Mouse (Mus musculus): ENCODE results near the gene Crip2. TPM values are rescaled to one million over a fixed set of nuclear protein-coding genes. Genes with fewer than 3 reads are reported as not detected.
A peak's percentile ranks its signal among the peaks of the same experiment; 100 is the strongest.

Gene Crip2
- polyA plus RNA-seq, 1 experiment from 2014 or later = 227 TPM

DNA sequence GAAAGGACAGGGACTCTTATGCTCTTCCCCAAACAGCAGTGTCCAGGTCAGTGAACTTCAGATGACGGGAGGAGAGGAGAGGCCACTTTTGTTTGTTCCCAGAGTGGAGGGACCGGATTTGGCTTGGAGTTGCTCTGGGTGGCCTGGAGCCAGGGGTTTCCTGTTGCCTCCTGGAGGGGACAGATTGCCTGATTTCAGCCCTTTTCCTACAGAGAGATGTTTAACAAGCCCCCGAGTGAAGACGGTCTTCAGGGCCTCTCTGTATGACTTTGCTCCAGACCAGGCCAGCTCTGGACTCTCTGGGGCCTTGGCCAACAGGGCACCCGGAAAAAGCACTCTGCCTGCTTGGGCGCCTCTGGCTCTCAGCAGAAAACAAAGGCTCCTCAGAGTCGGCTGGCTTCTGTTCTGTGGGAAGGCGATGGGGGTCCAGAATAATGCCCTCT lies 1.5 kb downstream of the Crip2 start:
- DNase-seq (ENCODE audit: low spot score) = peak; percentile 52
- H3K4me3 ChIP-seq (replicated peaks; ENCODE audit: low read depth, low read length) = peak overlapping the region; percentile 50
- peaks cover 22% of the 10 kb centered on the region for H3K36me3 ChIP-seq (ENCODE audit: insufficient read depth, low read length)
- H3K27me3 ChIP-seq (ENCODE audit: insufficient read depth, low read length) = no peaks in the 10 kb centered on the region
- 35% methylated on average over 8 of the region's 8 CpGs for WGBS
- H3K4me2 ChIP-seq (ENCODE audit: low read length) = peak overlapping the region; percentile 79
- no peak for ATAC-seq (replicated peaks; ENCODE audit: low FRiP score, low read depth)
- peak overlapping the region; percentile 90 for H3K27ac ChIP-seq
- peaks cover 42% of the 10 kb centered on the region for H3K4me1 ChIP-seq (replicated peaks; ENCODE audit: insufficient read depth, low read length)
- no peak for TF ChIP-seq CTCF (IDR thresholded peaks at IDR 0.05; ENCODE audit: low read depth)
- no peaks in the 10 kb centered on the region for H3K9me3 ChIP-seq (replicated peaks; ENCODE audit: low read length)
- H3K9ac ChIP-seq (ENCODE audit: low read depth, low read length) = peak overlapping the region; percentile 61

DNA sequence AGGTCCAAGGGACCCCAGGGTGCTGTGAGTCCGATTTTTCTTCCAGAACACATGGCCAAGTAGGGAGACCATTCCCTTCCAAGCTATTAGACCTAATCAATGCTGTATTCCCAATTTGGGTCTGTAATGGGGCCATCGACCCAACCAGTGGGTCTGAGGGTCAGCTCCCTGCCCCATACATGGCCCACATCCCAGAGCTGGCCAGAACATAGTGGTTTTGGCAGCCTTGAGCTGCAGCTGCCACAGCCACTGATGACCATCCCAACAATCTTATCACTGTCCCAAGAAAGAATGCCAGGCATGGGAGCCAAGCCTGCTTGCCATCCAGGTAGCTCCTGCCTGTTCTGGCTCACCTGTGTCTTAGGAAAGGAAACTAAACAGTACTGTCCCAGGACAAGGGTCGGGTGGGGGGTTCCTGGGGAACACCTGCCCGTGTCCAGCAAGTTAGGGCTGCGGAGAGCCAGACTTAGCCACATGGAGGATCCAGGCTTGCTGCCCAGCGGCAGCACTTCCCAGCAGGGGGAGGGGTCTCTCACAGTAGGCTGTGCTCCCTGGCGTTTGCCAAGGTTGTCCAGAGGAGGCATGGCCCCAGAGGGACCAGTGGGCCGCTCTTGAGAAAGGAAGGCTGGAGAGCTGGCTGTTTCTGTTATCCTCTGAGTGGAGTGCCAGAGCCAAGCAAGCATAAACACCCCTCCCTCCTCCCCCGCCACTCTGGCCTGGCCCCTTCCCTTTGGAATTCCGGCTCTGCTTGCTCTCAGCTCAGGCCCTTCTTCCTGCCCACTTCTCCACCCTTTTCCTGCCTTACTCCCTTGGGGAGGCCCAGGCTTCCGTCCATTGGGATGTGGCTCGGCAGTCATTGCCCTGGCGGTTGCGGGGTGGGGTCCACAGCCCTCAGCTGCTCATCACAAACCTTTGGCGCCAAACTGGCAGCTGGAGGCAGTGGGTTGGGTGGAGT lies 2.3 kb downstream of the Crip2 start:
- Histone ChIP-seq H3K36me3 (ENCODE audit: insufficient read depth, low read length) (peaks cover 15% of the 10 kb centered on the region), H3K4me3 (replicated peaks; ENCODE audit: low read depth, low read length) (peak overlapping the region; percentile 50), H3K9ac (ENCODE audit: low read depth, low read length) (peak overlapping the region; percentile 61), H3K9me3 (replicated peaks; ENCODE audit: low read length) (no peaks in the 10 kb centered on the region), H3K27ac (peak overlapping the region; percentile 90), H3K4me1 (replicated peaks; ENCODE audit: insufficient read depth, low read length) (peaks cover 49% of the 10 kb centered on the region), H3K27me3 (ENCODE audit: insufficient read depth, low read length) (no peaks in the 10 kb centered on the region), H3K4me2 (ENCODE audit: low read length) (peak overlapping the region; percentile 79)
- TF ChIP-seq CTCF (IDR thresholded peaks at IDR 0.05; ENCODE audit: low read depth) = peak; percentile 29; the same call in 1 of the 2 replicates
- ATAC-seq (replicated peaks; ENCODE audit: low FRiP score, low read depth) (peak; percentile 15), DNase-seq (ENCODE audit: low spot score) (peak; percentile 93)
- WGBS = 13% methylated on average over 15 of the region's 15 CpGs

DNA sequence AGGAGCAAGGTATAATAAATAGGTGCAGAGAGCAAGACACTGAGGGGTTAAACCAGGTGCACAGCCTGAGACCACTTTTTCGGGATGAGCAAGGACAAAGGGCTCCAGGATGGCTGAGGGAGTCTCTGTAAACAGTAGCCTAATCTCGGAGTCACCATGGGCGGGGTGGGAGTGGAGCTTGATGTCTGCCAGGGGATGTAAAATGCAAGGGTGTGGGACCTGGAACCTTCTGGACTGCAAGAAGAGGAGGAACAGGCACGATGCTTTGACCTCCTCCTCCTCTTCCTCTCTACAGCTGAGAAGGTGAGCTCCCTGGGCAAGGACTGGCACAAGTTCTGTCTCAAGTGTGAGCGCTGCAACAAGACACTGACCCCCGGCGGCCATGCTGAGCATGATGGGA lies 3.1 kb downstream of the Crip2 start:
- 45% methylated on average over 7 of the region's 7 CpGs for WGBS
- H3K9ac ChIP-seq (ENCODE audit: low read depth, low read length) = no peak overlapping the region
- peak overlapping the region; percentile 90 for H3K27ac ChIP-seq
- no peak for ATAC-seq (replicated peaks; ENCODE audit: low FRiP score, low read depth)
- peaks cover 11% of the 10 kb centered on the region for H3K36me3 ChIP-seq (ENCODE audit: insufficient read depth, low read length)
- peak overlapping the region; percentile 79 for H3K4me2 ChIP-seq (ENCODE audit: low read length)
- no peak for DNase-seq (ENCODE audit: low spot score)
- peaks cover 53% of the 10 kb centered on the region for H3K4me1 ChIP-seq (replicated peaks; ENCODE audit: insufficient read depth, low read length)
- no peaks in the 10 kb centered on the region for H3K27me3 ChIP-seq (ENCODE audit: insufficient read depth, low read length)
- no peaks in the 10 kb centered on the region for H3K9me3 ChIP-seq (replicated peaks; ENCODE audit: low read length)
- TF ChIP-seq CTCF (IDR thresholded peaks at IDR 0.05; ENCODE audit: low read depth) = no peak
- H3K4me3 ChIP-seq (replicated peaks; ENCODE audit: low read depth, low read length) = peak overlapping the region; percentile 50; the same call in 1 of the 2 replicates

DNA sequence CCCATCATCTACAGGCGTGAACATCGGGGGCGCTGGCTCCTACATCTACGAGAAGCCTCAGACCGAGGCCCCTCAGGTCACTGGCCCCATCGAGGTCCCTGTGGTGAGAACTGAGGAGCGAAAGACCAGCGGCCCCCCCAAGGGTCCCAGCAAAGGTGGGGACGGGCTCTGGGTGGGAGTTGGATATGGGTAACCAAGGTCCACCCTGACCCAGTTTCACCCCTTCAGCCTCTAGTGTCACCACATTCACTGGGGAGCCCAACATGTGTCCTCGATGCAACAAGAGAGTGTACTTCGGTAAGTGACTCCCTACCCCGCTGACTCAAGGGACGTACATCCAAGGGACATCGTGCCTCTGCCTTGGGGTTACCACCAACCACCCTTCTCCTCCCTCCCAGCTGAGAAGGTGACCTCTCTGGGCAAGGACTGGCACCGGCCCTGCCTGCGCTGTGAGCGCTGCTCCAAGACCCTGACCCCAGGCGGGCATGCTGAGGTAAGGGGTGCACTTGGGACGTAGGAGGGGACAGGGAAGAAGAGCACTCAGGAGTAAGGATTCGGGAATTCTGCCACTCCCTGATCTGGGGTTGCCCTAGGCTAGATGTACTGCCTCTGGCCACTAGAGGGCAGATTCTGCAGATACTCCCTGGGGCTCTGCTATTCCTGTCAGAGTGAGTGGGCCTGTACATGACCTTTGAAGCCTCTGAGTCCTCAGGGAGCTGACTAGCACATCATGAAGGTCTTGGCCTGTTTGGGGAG lies 4.1 kb downstream of the Crip2 start:
- 76% methylated on average over 20 of the region's 20 CpGs for WGBS
- H3K4me3 ChIP-seq (replicated peaks; ENCODE audit: low read depth, low read length) = no peak overlapping the region
- H3K27ac ChIP-seq = no peak overlapping the region
- H3K36me3 ChIP-seq (ENCODE audit: insufficient read depth, low read length) = peaks cover 11% of the 10 kb centered on the region
- H3K27me3 ChIP-seq (ENCODE audit: insufficient read depth, low read length) = no peaks in the 10 kb centered on the region
- no peak for ATAC-seq (replicated peaks; ENCODE audit: low FRiP score, low read depth)
- no peak overlapping the region for H3K4me2 ChIP-seq (ENCODE audit: low read length)
- H3K9me3 ChIP-seq (replicated peaks; ENCODE audit: low read length) = no peaks in the 10 kb centered on the region
- TF ChIP-seq CTCF (IDR thresholded peaks at IDR 0.05; ENCODE audit: low read depth) = peak; percentile 71
- no peak overlapping the region for H3K9ac ChIP-seq (ENCODE audit: low read depth, low read length)
- no peak for DNase-seq (ENCODE audit: low spot score)
- peaks cover 53% of the 10 kb centered on the region for H3K4me1 ChIP-seq (replicated peaks; ENCODE audit: insufficient read depth, low read length)

DNA sequence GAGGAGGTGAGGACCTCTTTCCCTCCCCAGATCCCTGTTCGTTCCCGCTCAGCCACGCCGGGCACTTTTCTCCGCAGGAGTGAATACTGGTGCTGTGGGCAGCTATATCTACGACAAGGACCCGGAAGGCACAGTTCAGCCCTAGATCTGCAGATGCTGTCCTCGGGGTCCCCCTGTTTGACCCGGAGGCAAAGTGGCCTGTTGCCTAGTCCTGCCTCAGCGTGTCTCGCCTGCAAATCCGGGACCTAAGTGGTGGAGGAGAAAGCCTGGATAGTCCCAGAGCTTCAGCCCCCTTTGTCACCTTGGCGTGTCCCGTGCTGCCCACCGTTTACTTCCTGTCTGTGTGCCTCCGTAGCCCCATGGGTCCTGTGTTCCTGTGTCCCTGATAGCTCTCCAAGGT lies 4.8 kb downstream of the Crip2 start:
- no peaks in the 10 kb centered on the region for H3K9me3 ChIP-seq (replicated peaks; ENCODE audit: low read length)
- 91% methylated on average over 16 of the region's 16 CpGs for WGBS
- ATAC-seq (replicated peaks; ENCODE audit: low FRiP score, low read depth) (no peak), DNase-seq (ENCODE audit: low spot score) (no peak)
- peaks cover 46% of the 10 kb centered on the region for H3K4me1 ChIP-seq (replicated peaks; ENCODE audit: insufficient read depth, low read length)
- H3K27me3 ChIP-seq (ENCODE audit: insufficient read depth, low read length) = no peaks in the 10 kb centered on the region
- no peak overlapping the region for H3K4me2 ChIP-seq (ENCODE audit: low read length)
- peaks cover 11% of the 10 kb centered on the region for H3K36me3 ChIP-seq (ENCODE audit: insufficient read depth, low read length)
- no peak overlapping the region for H3K27ac ChIP-seq
- H3K9ac ChIP-seq (ENCODE audit: low read depth, low read length) = no peak overlapping the region
- no peak for TF ChIP-seq CTCF (IDR thresholded peaks at IDR 0.05; ENCODE audit: low read depth)
- H3K4me3 ChIP-seq (replicated peaks; ENCODE audit: low read depth, low read length) = no peak overlapping the region

DNA sequence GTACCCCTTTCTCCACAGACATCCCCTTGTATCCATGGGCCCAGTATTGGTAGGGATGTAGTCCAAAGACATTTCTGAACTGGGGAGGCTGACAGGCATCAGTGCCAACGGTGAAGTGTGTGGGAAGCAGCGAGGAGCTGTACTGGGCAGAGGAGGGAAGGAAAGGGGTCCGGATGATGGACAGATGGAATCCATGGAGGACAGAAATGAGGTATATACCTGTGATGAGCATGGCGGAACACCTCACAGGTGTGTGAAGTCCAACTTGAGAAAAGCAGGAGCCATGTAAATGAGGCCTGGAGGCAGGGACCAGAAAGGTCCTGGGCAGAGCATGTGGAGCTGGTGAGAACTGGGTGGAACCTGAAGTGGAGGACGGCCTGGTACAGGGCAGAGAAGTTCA lies 5.6 kb downstream of the Crip2 start:
- Histone ChIP-seq H3K4me1 (replicated peaks; ENCODE audit: insufficient read depth, low read length) (peaks cover 44% of the 10 kb centered on the region), H3K4me3 (replicated peaks; ENCODE audit: low read depth, low read length) (no peak overlapping the region), H3K4me2 (ENCODE audit: low read length) (no peak overlapping the region), H3K9ac (ENCODE audit: low read depth, low read length) (no peak overlapping the region), H3K36me3 (ENCODE audit: insufficient read depth, low read length) (peaks cover 11% of the 10 kb centered on the region), H3K27me3 (ENCODE audit: insufficient read depth, low read length) (no peaks in the 10 kb centered on the region), H3K9me3 (replicated peaks; ENCODE audit: low read length) (no peaks in the 10 kb centered on the region), H3K27ac (no peak overlapping the region)
- ATAC-seq (replicated peaks; ENCODE audit: low FRiP score, low read depth) = no peak
- WGBS = 81% methylated on average over 5 of the region's 5 CpGs
- DNase-seq (ENCODE audit: low spot score) = no peak
- no peak for TF ChIP-seq CTCF (IDR thresholded peaks at IDR 0.05; ENCODE audit: low read depth)

Data from kidney, postnatal 0 days (tissue).